Mouse (Mus musculus) E14TG2a.4 (cell line): ENCODE results near the gene Fes.

Source experiments
- H3K27me3 ChIP-seq: 2 replicates; pipeline ENCODE4 v1.6.1; 2014; ENCODE audit warnings: low read length, control low read depth; ENCODE audit not compliant: insufficient read depth
- H3K36me3 ChIP-seq: 2 replicates; pipeline ENCODE4 v1.6.1; 2014; ENCODE audit warnings: low read length, control low read depth; ENCODE audit not compliant: insufficient read depth
- H3K4me1 ChIP-seq: replicated peaks from 2 replicates; pipeline ENCODE4 v1.6.1; 2014; ENCODE audit warnings: low read depth, low read length, control low read depth
- H3K4me3 ChIP-seq: replicated peaks from 2 replicates; pipeline ENCODE4 v1.5.1; 2014; ENCODE audit warnings: mild to moderate bottlenecking, low read length
- H3K9me3 ChIP-seq: 2 replicates; pipeline ENCODE4 v1.6.1; 2014; ENCODE audit warnings: low read length, control low read depth
- CTCF ChIP-seq: conservative IDR thresholded peaks from 2 replicates; pipeline ENCODE4 v1.5.1; 2014; ENCODE audit warnings: low read length
- NANOG ChIP-seq: IDR thresholded peaks from 2 replicates; pipeline ENCODE4 v1.6.1; 2014; ENCODE audit warnings: borderline replicate concordance, low read length, mixed read lengths
- POU5F1 ChIP-seq: IDR thresholded peaks from 2 replicates; pipeline ENCODE4 v1.6.1; 2014; ENCODE audit warnings: low read length, borderline replicate concordance

Fes gene

DNA sequence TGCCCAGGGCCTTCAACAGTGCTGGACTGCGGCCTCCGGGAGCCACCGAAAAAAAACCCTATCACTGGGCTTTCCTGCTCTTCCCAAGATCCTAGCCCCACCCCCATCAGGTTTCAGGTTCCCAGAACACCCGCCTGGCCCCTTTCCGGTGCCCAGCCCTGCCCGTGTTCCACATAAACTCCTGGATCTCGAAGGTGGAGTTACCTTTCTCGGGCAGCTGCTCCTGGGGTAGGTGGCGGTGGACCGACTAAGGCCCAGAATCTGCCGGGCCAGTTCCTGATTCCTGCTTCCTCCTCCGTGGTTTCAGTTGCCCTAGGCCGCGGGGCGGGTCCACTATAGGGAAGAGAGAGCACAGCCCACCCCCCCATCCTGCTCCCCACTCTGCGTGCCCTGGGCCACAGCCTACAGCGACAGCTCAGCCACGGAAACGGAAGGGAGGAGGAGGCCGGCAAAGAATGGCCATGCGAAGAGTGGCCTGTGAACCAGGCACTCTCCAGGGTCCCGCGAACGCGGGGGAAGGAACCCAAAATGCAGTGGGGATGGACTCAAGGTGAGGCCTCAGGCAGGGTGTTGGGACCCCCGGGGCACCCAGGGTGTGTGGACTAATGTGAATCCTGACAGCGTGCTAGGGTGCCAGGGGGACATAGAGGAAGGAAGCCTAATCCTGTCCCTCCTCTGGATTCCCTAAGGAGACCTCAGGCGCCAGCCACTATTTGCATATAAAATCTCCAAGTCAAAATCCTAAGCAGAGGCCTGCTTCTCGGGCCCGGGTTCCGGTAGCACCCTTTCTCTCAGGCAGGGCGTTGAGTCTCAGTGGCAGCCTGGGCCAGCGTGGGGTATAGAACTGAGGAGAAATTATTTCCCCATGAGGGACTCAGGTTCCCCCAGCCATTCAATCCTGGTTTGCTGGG, at the start of gene Fes:
TSS of gene Fes (minus strand) at position 314 of the 911 bp plus-strand sequence.
- Histone ChIP-seq H3K27me3 (peaks cover 44% of the 10 kb centered on the region), H3K36me3 (peaks cover 16% of the 10 kb centered on the region), H3K9me3 (no peaks in the 10 kb centered on the region), H3K4me1 (peaks cover 56% of the 10 kb centered on the region), H3K4me3 (peak within 1 kb of the TSS; percentile 73)
- no peak for TF ChIP-seq NANOG
- TF ChIP-seq POU5F1: no peak
- no peak for TF ChIP-seq CTCF

- Histone ChIP-seq H3K4me1 (peaks cover 21% of the 10 kb centered on the region), H3K9me3 (no peaks in the 10 kb centered on the region), H3K4me3 (no peak overlapping the region), H3K36me3 (no peaks in the 10 kb centered on the region), H3K27me3 (no peaks in the 10 kb centered on the region)
- TF ChIP-seq CTCF: no peak
- no peak for TF ChIP-seq NANOG
- TF ChIP-seq POU5F1: no peak
These were observed 48.8 kb upstream of the Fes start for GRCm38 (mm10) chr7:80436571-80436970.

GRCm38 (mm10) chr7:80435594-80435993, 47.8 kb upstream of the Fes start:
- Histone ChIP-seq H3K4me3 (no peak overlapping the region), H3K36me3 (no peaks in the 10 kb centered on the region), H3K27me3 (no peaks in the 10 kb centered on the region), H3K9me3 (no peaks in the 10 kb centered on the region), H3K4me1 (peaks cover 18% of the 10 kb centered on the region)
- TF ChIP-seq CTCF: no peak
- TF ChIP-seq NANOG: no peak
- no peak for TF ChIP-seq POU5F1

GRCm38 (mm10) chr7:80429661-80430060, 41.9 kb upstream of the Fes start:
- no peak overlapping the region for H3K4me3 ChIP-seq
- TF ChIP-seq NANOG: no peak
- H3K36me3 ChIP-seq: no peaks in the 10 kb centered on the region
- H3K27me3 ChIP-seq: no peaks in the 10 kb centered on the region
- H3K9me3 ChIP-seq: no peaks in the 10 kb centered on the region
- H3K4me1 ChIP-seq: peaks cover 7% of the 10 kb centered on the region; the same call in 1 of the 2 replicates

DNA sequence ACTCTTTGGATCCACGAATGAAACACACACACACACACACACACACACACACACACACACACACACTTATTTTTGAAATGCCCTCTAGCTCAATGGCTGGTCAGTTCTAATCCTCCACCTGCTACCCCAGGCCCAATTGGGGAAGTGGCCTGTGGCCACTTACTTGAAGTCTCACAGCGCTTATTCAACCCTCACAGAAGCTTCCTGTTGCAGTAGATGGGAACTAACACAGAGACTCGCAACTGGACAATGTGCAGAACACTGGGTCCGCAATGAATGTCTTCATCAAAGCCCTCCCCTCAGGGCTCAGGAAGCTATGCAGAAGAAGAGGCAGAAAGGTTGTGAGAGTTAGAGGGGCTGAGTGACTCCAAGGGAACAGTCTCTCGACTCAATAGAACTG, 40.0 kb upstream of the Fes start:
- Histone ChIP-seq H3K27me3 (no peaks in the 10 kb centered on the region), H3K36me3 (no peaks in the 10 kb centered on the region), H3K9me3 (no peaks in the 10 kb centered on the region), H3K4me3 (no peak overlapping the region), H3K4me1 (peaks cover 20% of the 10 kb centered on the region)
- TF ChIP-seq POU5F1: no peak
- no peak for TF ChIP-seq CTCF
- no peak for TF ChIP-seq NANOG

DNA sequence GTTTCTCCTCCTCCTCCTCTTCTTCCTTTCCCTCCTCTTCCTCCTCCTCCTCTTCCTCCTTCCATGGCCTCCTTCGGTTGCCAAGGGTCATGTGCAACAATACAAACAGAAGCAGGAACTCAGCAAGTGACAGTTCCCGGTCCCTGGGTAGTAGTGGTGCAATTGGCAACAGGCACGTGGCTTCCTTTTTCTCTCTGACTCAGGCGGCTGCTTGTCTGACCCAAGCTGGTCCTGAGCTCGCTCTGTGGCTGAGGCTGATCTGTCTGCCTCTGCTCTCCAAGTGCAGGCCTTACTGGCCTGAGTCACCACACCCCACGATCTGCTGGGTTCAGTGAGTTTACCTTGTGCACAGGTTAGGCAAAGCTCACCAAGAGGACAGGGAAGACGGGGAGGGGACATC, 38.6 kb upstream of the Fes start:
- H3K36me3 ChIP-seq: no peaks in the 10 kb centered on the region
- H3K4me1 ChIP-seq: peaks cover 25% of the 10 kb centered on the region
- no peaks in the 10 kb centered on the region for H3K9me3 ChIP-seq
- no peak overlapping the region for H3K4me3 ChIP-seq
- TF ChIP-seq NANOG: no peak
- no peak for TF ChIP-seq POU5F1
- no peak for TF ChIP-seq CTCF
- 0 out of 2 replicates have a peak, but pooled peaks cover 4% of the 10 kb centered on the region for H3K27me3 ChIP-seq

GRCm38 (mm10) chr7:80424722-80425121, 37.0 kb upstream of the Fes start:
- TF ChIP-seq CTCF (peak; percentile 51), NANOG (no peak)
- no peaks in the 10 kb centered on the region for H3K9me3 ChIP-seq
- no peak overlapping the region for H3K4me3 ChIP-seq
- H3K36me3 ChIP-seq: no peaks in the 10 kb centered on the region
- H3K4me1 ChIP-seq: peaks cover 28% of the 10 kb centered on the region
- H3K27me3 ChIP-seq: peaks cover 11% of the 10 kb centered on the region

DNA sequence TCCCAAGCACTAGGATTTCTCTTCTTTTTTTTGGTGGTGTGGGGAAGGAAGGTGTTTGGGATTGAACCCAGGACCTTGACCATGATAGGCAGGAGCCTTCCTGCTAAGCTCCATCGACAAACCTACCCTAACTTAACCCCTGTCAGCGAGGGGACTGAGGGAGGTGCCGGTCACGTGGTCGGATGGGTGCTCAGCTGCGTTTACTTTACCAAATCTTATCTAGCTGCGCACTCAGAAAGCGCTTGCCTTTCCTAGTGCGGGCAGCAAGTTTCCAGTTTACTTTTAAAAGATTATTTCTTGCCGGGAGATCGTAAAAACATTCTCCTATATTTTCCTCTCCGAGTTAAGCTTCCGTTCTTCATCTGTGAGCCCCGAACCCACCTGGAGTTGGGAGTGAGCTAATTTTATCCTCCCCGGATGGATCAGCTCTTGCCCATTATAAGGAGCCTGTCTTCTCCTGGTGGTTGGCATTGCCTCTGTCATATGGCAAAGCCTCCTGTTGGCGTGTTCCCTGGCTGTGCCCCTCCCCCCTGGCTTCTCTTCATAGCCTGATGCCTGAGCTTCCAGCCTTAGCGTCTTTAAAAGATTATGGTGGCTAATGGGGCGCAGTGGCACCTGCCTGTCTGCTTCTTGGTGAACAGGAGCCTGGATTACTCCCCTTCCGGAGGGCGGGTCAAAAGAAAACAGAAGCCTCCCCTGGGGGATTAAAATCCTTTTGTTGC, 35.2 kb upstream of the Fes start:
- TF ChIP-seq CTCF (no peak; the same call in 1 of the 2 replicates), POU5F1 (no peak), NANOG (no peak)
- peak overlapping the region; percentile 49 for H3K4me3 ChIP-seq
- peaks cover 11% of the 10 kb centered on the region for H3K27me3 ChIP-seq
- no peaks in the 10 kb centered on the region for H3K36me3 ChIP-seq
- no peaks in the 10 kb centered on the region for H3K9me3 ChIP-seq
- peaks cover 38% of the 10 kb centered on the region for H3K4me1 ChIP-seq

- Histone ChIP-seq H3K36me3 (no peaks in the 10 kb centered on the region), H3K4me1 (peaks cover 38% of the 10 kb centered on the region), H3K27me3 (peaks cover 16% of the 10 kb centered on the region), H3K9me3 (no peaks in the 10 kb centered on the region), H3K4me3 (no peak overlapping the region)
- TF ChIP-seq NANOG (no peak), CTCF (no peak), POU5F1 (no peak)
These were observed 33.8 kb upstream of the Fes start for GRCm38 (mm10) chr7:80421576-80421975.
